Mouse (Mus musculus) telencephalon, adult 2 months (tissue): ENCODE measurements at regions not wholly inside any gene's neighbourhood (a gene's known extent, or its start where the extent isn't known, plus 50 kb on each side); places are given as distances from the start of the nearest gene placed in this dataset.
"Not testable (repeated sequence)": the region's sequence is repeated elsewhere in the genome, so short reads cannot be mapped to it uniquely, and the experiment has no call there.

ENCODE experiments used
- DNase-seq: peaks from one replicate; pipeline ENCODE4 v3.0.0-alpha.2; 2011; ENCODE audit warnings: low read depth, low spot score

GRCm38 (mm10) chr13:20039590-20039989 is 50.8 kb upstream of the Elmo1 start:
- DNase-seq = no peak

- peak; percentile 32 for DNase-seq
Observed at GRCm38 (mm10) chr13:20038463-20038862, 51.9 kb upstream of the Elmo1 start.

GRCm38 (mm10) chr13:20037436-20037835 is 53.0 kb upstream of the Elmo1 start:
- no peak for DNase-seq

GRCm38 (mm10) chr13:20033937-20034735 is 56.3 kb upstream of the Elmo1 start:
- peak; percentile 24 for DNase-seq

GRCm38 (mm10) chr13:20031660-20032059 is 58.7 kb upstream of the Elmo1 start:
- no peak for DNase-seq

GRCm38 (mm10) chr13:20031082-20031481 is 59.3 kb upstream of the Elmo1 start:
- no peak for DNase-seq

- no peak for DNase-seq
Observed at GRCm38 (mm10) chr13:20026612-20027011, 63.8 kb upstream of the Elmo1 start.

- DNase-seq = not testable (repeated sequence)
Observed at GRCm38 (mm10) chr13:20016454-20016853, 73.9 kb upstream of the Elmo1 start.

GRCm38 (mm10) chr13:20012621-20013020 is 77.8 kb upstream of the Elmo1 start:
- no peak for DNase-seq

- no peak for DNase-seq
Observed at GRCm38 (mm10) chr13:20009164-20009563, 81.2 kb upstream of the Elmo1 start.

- no peak for DNase-seq
Observed at GRCm38 (mm10) chr13:20007561-20007960, 82.8 kb upstream of the Elmo1 start.

- DNase-seq = no peak
Observed at GRCm38 (mm10) chr13:19997606-19998005, 92.8 kb upstream of the Elmo1 start.

GRCm38 (mm10) chr13:19975621-19976020 is 114.8 kb upstream of the Elmo1 start:
- DNase-seq = no peak

GRCm38 (mm10) chr13:19966566-19966965 is 123.8 kb upstream of the Elmo1 start:
- no peak for DNase-seq

- no peak for DNase-seq
Observed at GRCm38 (mm10) chr13:19963031-19963430, 127.4 kb upstream of the Elmo1 start.

- DNase-seq = no peak
Observed at GRCm38 (mm10) chr13:19928761-19929160, 104.7 kb upstream of the Gpr141 start.

- DNase-seq = no peak
Observed at GRCm38 (mm10) chr13:19927807-19928206, 103.8 kb upstream of the Gpr141 start.

GRCm38 (mm10) chr13:19921084-19921827 is 97.2 kb upstream of the Gpr141 start:
- DNase-seq = peak; percentile 68

- DNase-seq = no peak
Observed at GRCm38 (mm10) chr13:19911860-19912584, 88.0 kb upstream of the Gpr141 start.

GRCm38 (mm10) chr13:19902786-19903185 is 78.7 kb upstream of the Gpr141 start:
- DNase-seq = no peak

- DNase-seq = no peak
Observed at GRCm38 (mm10) chr13:19897191-19897590, 73.1 kb upstream of the Gpr141 start.
